Mouse (Mus musculus) lung, adult 2 months (tissue): ENCODE measurements at regions not wholly inside any gene's neighbourhood (a gene's known extent, or its start where the extent isn't known, plus 50 kb on each side); places are given as distances from the start of the nearest gene placed in this dataset.

Experiments used
- DNase-seq: peaks from one replicate; pipeline ENCODE4 v3.0.0; 2022
- H3K4me1 ChIP-seq: fragments of 200-500 bp; 2 replicates; pipeline ENCODE4 v1.6.1; 2011; ENCODE audit warnings: low read length; ENCODE audit not compliant: control insufficient read depth, insufficient read depth
- H3K4me3 ChIP-seq: fragments of 200-500 bp; replicated peaks from 2 replicates; pipeline ENCODE3; 2011; ENCODE audit warnings: low read depth, mild to moderate bottlenecking, control low read depth, low read length; ENCODE audit errors: extremely low read depth
- CTCF ChIP-seq: fragments of 200-500 bp; IDR thresholded peaks from 2 replicates; pipeline ENCODE4 v1.5.1; 2011; ENCODE audit warnings: mild to moderate bottlenecking, low read length, control low read depth; ENCODE audit not compliant: insufficient read depth
- POLR2A ChIP-seq: fragments of 200-500 bp; IDR thresholded peaks from 2 replicates; pipeline ENCODE4 v1.6.1; 2011; ENCODE audit warnings: low read depth, mild to moderate bottlenecking, control low read depth, low read length, borderline replicate concordance; ENCODE audit errors: extremely low read depth
- WGBS: fragments of 180-500 bp; shearing (Covaris S2); methylation state at CpG from one replicate; pipeline ENCODE4 v1.1.7; 2018; 5-methylcytosine and 5-hydroxymethylcytosine counted together

- TF ChIP-seq POLR2A: no peak
- TF ChIP-seq CTCF: no peak
- DNase-seq: no peak
- Histone ChIP-seq H3K4me3 (no peak overlapping the region), H3K4me1 (no peaks in the 10 kb centered on the region)
- 71% methylated on average over 12 of the region's 12 CpGs for WGBS
Measured at GRCm38 (mm10) chr10:111746067-111746878, 226.2 kb upstream of the Krr1 start.

- H3K4me3 ChIP-seq: no peak overlapping the region
- TF ChIP-seq POLR2A (no peak), CTCF (no peak)
- DNase-seq: no peak
- 87% methylated on average over 6 of the region's 6 CpGs for WGBS
- H3K4me1 ChIP-seq: no peaks in the 10 kb centered on the region
Measured at GRCm38 (mm10) chr10:111746879-111747477, 225.5 kb upstream of the Krr1 start.

GRCm38 (mm10) chr10:111748482-111748881 lies 224.0 kb upstream of the Krr1 start:
- TF ChIP-seq POLR2A: no peak
- H3K4me3 ChIP-seq: no peak overlapping the region
- no peaks in the 10 kb centered on the region for H3K4me1 ChIP-seq
- WGBS: 59% methylated on average over 3 of the region's 3 CpGs
- DNase-seq: no peak

GRCm38 (mm10) chr10:111753646-111754045 lies 218.8 kb upstream of the Krr1 start:
- 88% methylated on average over 2 of the region's 2 CpGs for WGBS

GRCm38 (mm10) chr10:111755964-111756363 lies 216.5 kb upstream of the Krr1 start:
- H3K4me3 ChIP-seq: no peak overlapping the region
- 66% methylated on average over 1 of the region's 1 CpGs for WGBS
- no peaks in the 10 kb centered on the region for H3K4me1 ChIP-seq
- DNase-seq: no peak
- TF ChIP-seq POLR2A (no peak), CTCF (no peak)

More at GRCm38 (mm10) chr10:111753646-111754045, 218.8 kb upstream of the Krr1 start:
- Histone ChIP-seq H3K4me1 (no peaks in the 10 kb centered on the region), H3K4me3 (no peak overlapping the region)
- TF ChIP-seq POLR2A: no peak
- no peak for TF ChIP-seq CTCF
- no peak for DNase-seq

GRCm38 (mm10) chr10:111756528-111756927 lies 215.9 kb upstream of the Krr1 start:
- Histone ChIP-seq H3K4me3 (no peak overlapping the region), H3K4me1 (no peaks in the 10 kb centered on the region)
- TF ChIP-seq CTCF (no peak), POLR2A (no peak)
- WGBS: 82% methylated on average over 5 of the region's 5 CpGs
- DNase-seq: no peak

GRCm38 (mm10) chr10:111757689-111758088 lies 214.8 kb upstream of the Krr1 start:
- no peak for DNase-seq
- Histone ChIP-seq H3K4me3 (no peak overlapping the region), H3K4me1 (no peaks in the 10 kb centered on the region)
- TF ChIP-seq CTCF: no peak
- TF ChIP-seq POLR2A: no peak
- 75% methylated on average over 7 of the region's 7 CpGs for WGBS

- Histone ChIP-seq H3K4me1 (no peaks in the 10 kb centered on the region), H3K4me3 (no peak overlapping the region)
- TF ChIP-seq POLR2A (no peak), CTCF (no peak)
- no peak for DNase-seq
- WGBS: 47% methylated on average over 3 of the region's 3 CpGs
Measured at GRCm38 (mm10) chr10:111759505-111759904, 213.0 kb upstream of the Krr1 start.

GRCm38 (mm10) chr10:111762751-111763528 lies 209.5 kb upstream of the Krr1 start:
- WGBS: 77% methylated on average over 8 of the region's 8 CpGs
- no peak for DNase-seq
- Histone ChIP-seq H3K4me1 (no peaks in the 10 kb centered on the region), H3K4me3 (no peak overlapping the region)
- TF ChIP-seq CTCF: no peak
- no peak for TF ChIP-seq POLR2A

GRCm38 (mm10) chr10:111767011-111767720 lies 205.3 kb upstream of the Krr1 start:
- TF ChIP-seq CTCF: no peak
- no peak for TF ChIP-seq POLR2A
- WGBS: 69% methylated on average over 7 of the region's 7 CpGs
- no peak for DNase-seq

More at GRCm38 (mm10) chr10:111767011-111767720, 205.3 kb upstream of the Krr1 start:
- Histone ChIP-seq H3K4me1 (0 out of 2 replicates have a peak, but pooled peaks cover 2% of the 10 kb centered on the region), H3K4me3 (no peak overlapping the region)
